Mouse (Mus musculus): ENCODE results near the gene Syngr1. TPM values are rescaled to one million over a fixed set of nuclear protein-coding genes. Genes with fewer than 3 reads are reported as not detected.
A peak's percentile ranks its signal among the peaks of the same experiment; 100 is the strongest.

The Syngr1 gene
- total RNA-seq, 2 experiments from 2014 or later = 387 to 409 TPM

DNA sequence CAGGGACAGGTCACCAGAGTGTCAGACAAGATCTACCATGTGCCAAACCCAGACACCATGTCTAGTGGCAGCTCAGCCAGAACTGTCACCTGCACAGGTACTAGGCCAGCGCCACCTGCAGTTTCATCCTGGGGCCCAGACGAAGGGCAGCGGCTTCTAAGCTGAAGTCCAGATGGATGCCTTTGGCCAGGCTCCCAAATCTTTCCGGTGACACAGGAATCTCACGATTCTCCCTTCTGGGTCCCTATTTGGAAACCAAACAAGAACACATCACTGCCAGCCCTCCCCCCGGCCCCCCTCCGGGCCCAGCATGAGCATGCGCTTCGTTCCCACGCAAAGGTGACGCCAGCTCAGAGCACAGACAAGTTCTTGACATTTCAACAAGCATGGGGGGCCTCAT lies 72.1 kb downstream of the Syngr1 start:
- DNase-seq (ENCODE audit: extremely low spot score in 1 of 2, low spot score in 1 of 2) = peak in 1 of 2 experiments; percentile 53

DNA sequence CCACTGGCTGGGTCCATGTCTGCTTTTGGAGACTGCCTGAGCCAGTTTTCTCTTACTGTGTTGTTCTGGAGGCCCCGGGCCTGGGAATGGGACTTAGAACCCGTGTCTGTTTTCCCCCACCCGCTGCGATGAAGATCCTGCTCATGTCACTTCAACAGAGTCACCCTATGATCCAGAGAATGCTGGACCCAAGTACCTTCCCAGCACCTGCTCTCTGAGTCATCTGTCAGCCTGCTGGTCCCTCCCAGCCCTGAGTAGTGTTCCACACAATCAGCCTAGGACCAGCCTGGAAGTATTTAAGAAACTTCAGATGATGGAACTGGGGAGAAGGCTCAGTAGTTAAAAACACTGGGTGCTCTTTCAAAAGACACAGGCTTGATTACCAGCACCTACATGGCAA lies 72.6 kb downstream of the Syngr1 start:
- no peak for DNase-seq (ENCODE audit: extremely low spot score in 1 of 2, low spot score in 1 of 2)

DNA sequence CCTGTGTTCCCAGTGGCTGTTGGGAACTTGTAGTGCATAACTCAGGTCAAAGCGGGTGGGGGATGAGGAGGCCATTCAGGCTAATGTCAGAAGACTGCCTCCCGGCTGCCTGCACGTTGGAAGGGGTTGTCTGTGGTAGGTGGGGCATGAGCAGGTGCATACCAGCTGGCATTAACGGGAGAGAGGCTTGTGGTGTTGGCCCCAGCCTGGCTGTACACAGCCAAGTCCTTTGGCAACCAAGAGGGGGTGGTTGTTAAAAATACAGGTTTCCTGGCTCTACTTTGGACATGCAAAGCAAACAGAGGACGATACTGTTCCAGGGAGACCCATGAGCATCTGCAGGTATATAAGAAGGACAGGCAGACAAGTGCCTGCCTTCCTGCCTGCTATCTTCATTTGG lies 74.3 kb downstream of the Syngr1 start:
- DNase-seq (ENCODE audit: extremely low spot score in 1 of 2, low spot score in 1 of 2) = no peak

Small RNA genes within 50 kb of the gene (microRNA-seq; reads per million reads assigned to microRNA genes)
- gene Snord43 = 68.3 to 77.5 reads per million in 2 experiments

Other genes starting within 250 kb of the Syngr1 start
- 1 to 10 TPM; 3.7 to 5.0 TPM for gene Apobec3, start 199.7 kb upstream of the Syngr1 start, total RNA-seq (2021)
- gene Cbx7, start 120.2 kb upstream of the Syngr1 start, total RNA-seq (2021) = 10 to 100 TPM; 32.1 to 35.7 TPM
- 10 to 100 TPM; 28.9 to 33.6 TPM for gene Pdgfb, start 76.4 kb upstream of the Syngr1 start, total RNA-seq (2021)
- gene Rpl3, start 534 bp downstream of the Syngr1 start, total RNA-seq (2021) = 100 to 1,000 TPM; 494 to 606 TPM
- 10 to 100 TPM; 25.1 to 33.8 TPM for gene Tab1, start 41.8 kb downstream of the Syngr1 start, total RNA-seq (2021)
- gene Mgat3, start 82.4 kb downstream of the Syngr1 start, total RNA-seq (2021) = 100 to 1,000 TPM; 111 to 113 TPM
- gene Mief1, start 142.7 kb downstream of the Syngr1 start, total RNA-seq (2021) = 10 to 100 TPM; 31.8 to 33.0 TPM
- 10 to 100 TPM in 1 of 2 experiments, 1 to 10 TPM in 1; 6.3 to 21.1 TPM for gene AC140267.1, start 144.5 kb downstream of the Syngr1 start, total RNA-seq (2021)
- gene Atf4, start 163.8 kb downstream of the Syngr1 start, total RNA-seq (2021) = 10 to 100 TPM; 91.2 to 93.1 TPM
- 10 to 100 TPM; 30.8 to 35.6 TPM for gene Rps19bp1, start 173.0 kb downstream of the Syngr1 start, total RNA-seq (2021)
- 10 to 100 TPM; 39.7 to 43.4 TPM for gene Cacna1i, start 195.9 kb downstream of the Syngr1 start, total RNA-seq (2021)

Data from layer of hippocampus, postnatal 25 days (tissue).